Mouse (Mus musculus) testis, adult 2 months (tissue): ENCODE data around the gene Gabpa.

Experiments used
- CTCF ChIP-seq: fragments of 200-500 bp; IDR thresholded peaks from 2 replicates; pipeline ENCODE4 v1.5.1; 2012; ENCODE audit warnings: low read depth, mild to moderate bottlenecking, inconsistent platforms, low read length, moderate library complexity; ENCODE audit not compliant: control insufficient read depth, insufficient read depth, insufficient replicate concordance
- POLR2A ChIP-seq: fragments of 200-500 bp; IDR thresholded peaks from 2 replicates; pipeline ENCODE4 v1.6.1; 2012; ENCODE audit warnings: low read depth, mild to moderate bottlenecking, inconsistent platforms, low read length, moderate library complexity; ENCODE audit not compliant: control insufficient read depth

- TF ChIP-seq POLR2A (no peak), CTCF (no peak)
These were observed 707 bp downstream of the Gabpa start, which contains the start of gene Atp5j for GRCm38 (mm10) chr16:84835441-84835822.
